Mouse (Mus musculus) CH12.LX (cell line): ENCODE measurements around the gene Uap1. TPM values are rescaled to one million over a fixed set of nuclear protein-coding genes. Genes with fewer than 3 reads are reported as not detected.

ENCODE experiments used
- DNase-seq: peaks from one replicate; pipeline ENCODE4 v3.0.0-alpha.2; 2013; ENCODE audit errors: extremely low read depth
- H3K27ac ChIP-seq: 2 replicates; pipeline ENCODE4 v1.5.1; 2012; ENCODE audit warnings: low read depth, mild to moderate bottlenecking, control low read depth, moderate library complexity; ENCODE audit not compliant: insufficient read depth
- H3K27me3 ChIP-seq: replicated peaks from 2 replicates; pipeline ENCODE3; 2012; ENCODE audit warnings: inconsistent platforms
- H3K36me3 ChIP-seq, 2 experiments: replicated peaks in 1 of 2; 2 replicates each; pipeline versions ENCODE3 to v1.6.1; 2012; ENCODE audit warnings: inconsistent platforms in 1 of 2, low read length in 1 of 2, mild to moderate bottlenecking in 1 of 2, mixed read lengths in 1 of 2, moderate library complexity in 1 of 2; ENCODE audit not compliant: control insufficient read depth in 1 of 2, insufficient read depth in 1 of 2
- H3K4me1 ChIP-seq, 2 experiments: 2 replicates each; pipeline ENCODE4 v1.6.1; 2012; ENCODE audit warnings: inconsistent platforms in 1 of 2, moderate library complexity in 1 of 2; ENCODE audit not compliant: insufficient read depth in 2 of 2, control insufficient read depth in 1 of 2
- H3K4me2 ChIP-seq: 2 replicates; pipeline ENCODE4 v1.6.1; 2012; ENCODE audit warnings: low read depth, mild to moderate bottlenecking, control low read depth; ENCODE audit not compliant: poor library complexity, insufficient read depth, severe bottlenecking
- H3K4me3 ChIP-seq, 3 experiments: fragments of 150-350 bp in 1 of 3; sonication (generic) in 1 of 3; replicated peaks in 1 of 3; 2 replicates each; pipeline versions ENCODE3 to v1.5.1; 2011 to 2012; ENCODE audit warnings: low read depth in 2 of 3, low read length in 2 of 3, mild to moderate bottlenecking in 2 of 3, moderate library complexity in 2 of 3, control low read depth in 1 of 3, improper control_type of control experiment in 1 of 3, inconsistent platforms in 1 of 3, mixed read lengths in 1 of 3; ENCODE audit not compliant: poor library complexity in 1 of 3
- H3K79me2 ChIP-seq: replicated peaks from 2 replicates; pipeline ENCODE4 v1.6.1; 2012; ENCODE audit warnings: mild to moderate bottlenecking, moderate library complexity; ENCODE audit not compliant: control insufficient read depth, poor library complexity, insufficient read depth, severe bottlenecking; ENCODE audit errors: extremely low read depth
- H3K9ac ChIP-seq: 2 replicates; pipeline ENCODE4 v1.6.1; 2012; ENCODE audit warnings: low read depth, mild to moderate bottlenecking, control low read depth, moderate library complexity; ENCODE audit not compliant: insufficient read depth
- H3K9me3 ChIP-seq: replicated peaks from 2 replicates; pipeline ENCODE3; 2012; ENCODE audit warnings: low read length, inconsistent platforms, mixed read lengths
- CHD1 ChIP-seq: IDR thresholded peaks from 2 replicates; pipeline ENCODE4 v1.6.1; 2012; ENCODE audit warnings: low read depth, low read length, improper control_type of control experiment, inconsistent platforms
- CHD2 ChIP-seq: IDR thresholded peaks from 2 replicates; pipeline ENCODE4 v1.6.1; 2011; ENCODE audit warnings: low read length, improper control_type of control experiment
- CTCF ChIP-seq, 2 experiments: IDR thresholded peaks in 1 of 2; conservative IDR thresholded peaks in 1 of 2; 2 replicates each; pipeline ENCODE4 v1.5.1; 2011 to 2012; ENCODE audit warnings: low read depth in 2 of 2, low read length in 2 of 2, improper control_type of control experiment in 1 of 2, inconsistent platforms in 1 of 2, mild to moderate bottlenecking in 1 of 2, moderate library complexity in 1 of 2
- ELF1 ChIP-seq: IDR thresholded peaks from 2 replicates; pipeline ENCODE4 v1.6.1; 2014; ENCODE audit warnings: low read depth, mild to moderate bottlenecking, inconsistent platforms, low read length, improper control_type of control experiment
- EP300 ChIP-seq: IDR thresholded peaks from 2 replicates; pipeline ENCODE4 v1.6.1; 2011; ENCODE audit warnings: low read length, improper control_type of control experiment
- GABPA ChIP-seq: IDR thresholded peaks from 2 replicates; pipeline ENCODE4 v1.6.1; 2012; ENCODE audit warnings: low read depth, low read length, improper control_type of control experiment, inconsistent platforms; ENCODE audit not compliant: insufficient replicate concordance
- JUN ChIP-seq: IDR thresholded peaks from 2 replicates; pipeline ENCODE4 v1.6.1; 2011; ENCODE audit warnings: low read depth, mild to moderate bottlenecking, low read length, improper control_type of control experiment, moderate library complexity; ENCODE audit not compliant: insufficient read depth
- JUND ChIP-seq: conservative IDR thresholded peaks from 2 replicates; pipeline ENCODE4 v1.6.1; 2011; ENCODE audit warnings: low read depth, low read length, improper control_type of control experiment
- MAFK ChIP-seq: IDR thresholded peaks from 2 replicates; pipeline ENCODE4 v1.6.1; 2011; ENCODE audit warnings: low read length, improper control_type of control experiment; ENCODE audit not compliant: insufficient replicate concordance
- MAZ ChIP-seq: IDR thresholded peaks from 2 replicates; pipeline ENCODE4 v1.6.1; 2012; ENCODE audit warnings: low read depth, mild to moderate bottlenecking, inconsistent platforms, low read length, improper control_type of control experiment, moderate library complexity
- NELFE ChIP-seq: IDR thresholded peaks from 2 replicates; pipeline ENCODE4 v1.6.1; 2011; ENCODE audit warnings: low read depth, low read length, improper control_type of control experiment
- NRF1 ChIP-seq: IDR thresholded peaks from 2 replicates; pipeline ENCODE4 v1.6.1; 2014; ENCODE audit warnings: low read depth, mild to moderate bottlenecking, inconsistent platforms, low read length, improper control_type of control experiment, moderate library complexity
- PAX5 ChIP-seq: IDR thresholded peaks from 2 replicates; pipeline ENCODE4 v1.6.1; 2012; ENCODE audit warnings: low read length, inconsistent platforms, mixed read lengths
- RAD21 ChIP-seq: IDR thresholded peaks from 2 replicates; pipeline ENCODE4 v1.6.1; 2011; ENCODE audit warnings: low read depth, mild to moderate bottlenecking, low read length, improper control_type of control experiment, moderate library complexity
- SIN3A ChIP-seq: IDR thresholded peaks from 2 replicates; pipeline ENCODE4 v1.6.1; 2012; ENCODE audit warnings: low read length, improper control_type of control experiment, inconsistent platforms
- SMC3 ChIP-seq: IDR thresholded peaks from 2 replicates; pipeline ENCODE4 v1.6.1; 2011; ENCODE audit warnings: low read depth, low read length, improper control_type of control experiment
- TBP ChIP-seq: conservative IDR thresholded peaks from 2 replicates; pipeline ENCODE4 v1.6.1; 2011; ENCODE audit warnings: low read depth, low read length, improper control_type of control experiment
- UBTF ChIP-seq: IDR thresholded peaks from 2 replicates; pipeline ENCODE4 v1.6.1; 2012; ENCODE audit warnings: low read depth, mild to moderate bottlenecking, inconsistent platforms, low read length, improper control_type of control experiment, moderate library complexity
- USF2 ChIP-seq: conservative IDR thresholded peaks from 2 replicates; pipeline ENCODE4 v1.6.1; 2011; ENCODE audit warnings: low read depth, low read length, improper control_type of control experiment
- ZC3H11A ChIP-seq: IDR thresholded peaks from 2 replicates; pipeline ENCODE4 v1.6.1; 2012; ENCODE audit warnings: low read depth, mild to moderate bottlenecking, inconsistent platforms, low read length, improper control_type of control experiment
- ZKSCAN1 ChIP-seq: IDR thresholded peaks from 2 replicates; pipeline ENCODE4 v1.6.1; 2012; ENCODE audit warnings: low read depth, inconsistent platforms, low read length, improper control_type of control experiment, borderline replicate concordance
- ZNF384 ChIP-seq: IDR thresholded peaks from 2 replicates; pipeline ENCODE4 v1.6.1; 2012; ENCODE audit warnings: low read depth, low read length, improper control_type of control experiment, inconsistent platforms
- dilution Hi-C: fragments of 300-500 bp; cut with MboI; formaldehyde crosslinking; loops from 2 replicates; pipeline ENCODE4 v1.14.3; 2020; ENCODE audit warnings: low sequenced_read_pairs; ENCODE audit not compliant: extremely low pct_unique_long_range_greater_than_20kb, extremely low pct_ligation_motif_present
- in situ Hi-C: fragments of 300-500 bp; cut with MboI; formaldehyde crosslinking; loops from 3 replicates; pipeline ENCODE4 v1.14.3; 2019; ENCODE audit warnings: low sequenced_read_pairs, low pct_ligation_motif_present, low pct_unique_long_range_greater_than_20kb, mixed read lengths
- polyA plus RNA-seq: library from polyadenylated mRNA; unstranded; fragments of >175 nt; gene quantifications from 2 replicates; pipeline ENCODE4 v1.2.1, GENCODE M21; 2012; ENCODE audit warnings: low read depth; ENCODE audit not compliant: insufficient read length
- total RNA-seq, 2 experiments: library from RNA; depleted of rRNA; stranded (reverse); fragments of 300-350 nt in 1 of 2; fragments of >200 nt in 1 of 2; gene quantifications; 2 replicates each; pipeline ENCODE4 v1.2.3; 2012 to 2014

The Uap1 gene
- total and polyA plus RNA-seq, 3 experiments = 32.7 to 46.3 (median 34.1) TPM

- H3K4me2 ChIP-seq = no peak overlapping the region
- in situ Hi-C loops = no loop called here
- H3K79me2 ChIP-seq = no peaks in the 10 kb centered on the region
- no peak overlapping the region for H3K4me3 ChIP-seq
- no peak overlapping the region for H3K9ac ChIP-seq
- peak; percentile 35 for DNase-seq
- peaks cover 44 to 86% of the 10 kb centered on the region in 2 experiments for H3K36me3 ChIP-seq
- TF ChIP-seq SMC3 (peak; percentile 44), CTCF (conservative IDR thresholded peaks at IDR 0.05 in 1 of 2, IDR thresholded peaks at IDR 0.05 in 1 of 2; ENCODE audit: low read depth in 2 of 2, low read length in 2 of 2) (peak in 1 of 2 experiments; percentile 62; a peak in 2 of 4 replicates), RAD21 (peak; percentile 56), TBP (no peak)
- dilution Hi-C loops = no loop called here
- H3K4me1 ChIP-seq = 0 out of 4 replicates have a peak, but pooled peaks cover 0 to 3% of the 10 kb centered on the region in 2 experiments
- H3K27ac ChIP-seq = no peak overlapping the region
- H3K9me3 ChIP-seq = no peaks in the 10 kb centered on the region
- H3K27me3 ChIP-seq = no peaks in the 10 kb centered on the region
Observed at GRCm38 (mm10) chr1:170200379-170200778, 25.6 kb upstream of the Uap1 start.

- TF ChIP-seq JUND (no peak), MAFK (no peak), ZKSCAN1 (no peak), TBP (no peak), ZNF384 (no peak), SIN3A (no peak), UBTF (no peak), CHD1 (no peak), MAZ (no peak), NELFE (no peak), USF2 (no peak), SMC3 (no peak), PAX5 (no peak), CHD2 (no peak), GABPA (no peak), EP300 (no peak), ZC3H11A (no peak), NRF1 (no peak), JUN (no peak), ELF1 (no peak)
- TF ChIP-seq, all 38 proteins: peak for 0
- Histone ChIP-seq H3K79me2 (no peaks in the 10 kb centered on the region), H3K36me3 (peaks cover 49 to 93% of the 10 kb centered on the region in 2 experiments), H3K9ac (no peak overlapping the region), H3K9me3 (no peaks in the 10 kb centered on the region), H3K4me2 (no peak overlapping the region), H3K27ac (no peak overlapping the region), H3K4me3 (no peak overlapping the region), H3K27me3 (no peaks in the 10 kb centered on the region), H3K4me1 (no peaks in the 10 kb centered on the region)
- no peak for DNase-seq
- in situ Hi-C loops (no loop called here), dilution Hi-C loops (no loop called here)
Observed at GRCm38 (mm10) chr1:170196211-170196610, 21.5 kb upstream of the Uap1 start.
